Mouse (Mus musculus) embryo, embryonic 10.5 days (tissue): ENCODE results near the gene Tex46.
A peak's percentile ranks its signal among the peaks of the same experiment; 100 is the strongest.

Source experiments
- DNase-seq: peaks from one replicate; pipeline ENCODE4 v3.0.0-alpha.2; 2015; ENCODE audit warnings: low spot score

Tex46 gene

GRCm38 (mm10) chr4:136631237-136631994, 21.2 kb downstream of the Tex46 start:
- no peak for DNase-seq

GRCm38 (mm10) chr4:136635995-136636394, 25.8 kb downstream of the Tex46 start:
- no peak for DNase-seq

GRCm38 (mm10) chr4:136636511-136636910, 26.3 kb downstream of the Tex46 start:
- DNase-seq, result no peak

DNA sequence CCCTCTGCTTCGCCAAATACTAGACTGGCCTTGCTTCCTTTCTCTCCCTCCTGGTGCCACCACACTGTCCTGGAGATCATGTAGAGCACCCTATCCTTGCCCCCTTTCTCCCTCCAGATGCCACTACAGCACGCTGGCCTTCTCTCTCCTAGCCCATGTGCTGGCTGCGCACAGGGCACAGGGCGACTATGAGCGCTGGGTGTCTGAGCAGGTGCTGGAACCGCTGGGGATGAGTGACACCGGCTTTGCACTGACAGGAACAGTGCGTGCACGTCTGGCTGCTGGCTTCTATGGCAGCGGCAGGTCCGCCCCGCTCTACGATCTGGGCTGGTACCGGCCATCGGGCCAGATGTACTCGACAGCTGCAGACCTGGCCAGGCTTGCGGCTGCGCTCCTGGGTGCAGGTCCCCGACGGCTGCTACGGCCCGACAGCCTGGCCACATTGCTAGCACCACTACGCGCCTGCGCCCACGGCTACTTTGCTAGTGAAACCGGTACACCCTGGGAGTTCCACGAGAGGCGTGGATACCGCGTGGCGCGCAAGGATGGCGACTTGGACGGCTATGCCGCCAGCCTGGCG, 26.8 kb downstream of the Tex46 start:
- DNase-seq, result no peak

GRCm38 (mm10) chr4:136637563-136638229, 27.5 kb downstream of the Tex46 start:
- DNase-seq, result peak; percentile 57

DNA sequence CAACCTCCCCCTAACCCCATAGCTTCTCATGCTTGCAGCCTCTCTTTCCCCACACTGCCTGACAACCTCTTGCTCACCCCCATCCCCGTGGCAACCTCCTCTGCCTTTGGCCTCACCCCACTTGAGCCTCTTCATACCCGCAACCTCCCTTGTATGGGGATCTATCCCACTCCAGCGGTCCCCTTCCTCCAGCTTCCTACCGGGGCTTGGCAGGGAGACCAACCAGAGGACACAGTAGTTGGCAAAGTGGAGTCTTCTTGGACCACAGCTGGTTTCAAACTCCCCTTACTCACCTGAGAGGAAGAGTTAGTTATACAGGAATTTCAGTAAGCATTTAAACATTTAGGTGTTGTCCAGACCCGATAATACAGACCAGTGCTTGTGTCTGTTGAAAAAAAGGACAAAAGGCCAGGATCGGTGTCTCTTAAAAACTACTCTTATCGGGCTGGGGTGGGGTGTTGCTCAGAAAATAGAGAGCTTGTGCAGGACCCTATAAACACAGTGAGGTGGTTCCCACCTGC, 28.1 kb downstream of the Tex46 start:
- peak; percentile 25 for DNase-seq

DNA sequence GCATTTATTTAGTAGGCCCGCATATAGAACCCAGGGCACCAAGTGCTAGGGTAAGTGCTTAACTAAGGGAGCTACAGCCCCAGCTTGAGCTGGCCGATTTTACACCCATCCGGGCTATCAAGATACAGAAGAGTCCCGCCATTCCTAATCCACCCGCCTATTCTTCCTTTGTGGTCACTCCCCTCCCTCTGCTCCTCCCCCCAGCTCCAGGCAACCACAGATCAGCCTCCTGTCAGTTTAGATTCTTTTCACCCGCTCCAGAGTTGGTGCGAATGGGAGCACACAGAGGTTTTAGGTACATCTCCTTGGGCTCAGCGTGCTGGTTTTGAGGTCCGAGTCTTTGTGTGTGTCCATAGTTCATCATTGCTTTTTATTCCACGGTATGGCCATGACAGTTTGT, 28.7 kb downstream of the Tex46 start:
- peak; percentile 82 for DNase-seq

GRCm38 (mm10) chr4:136648922-136649479, 38.8 kb downstream of the Tex46 start:
- DNase-seq, result peak; percentile 84

GRCm38 (mm10) chr4:136649480-136650196, 39.4 kb downstream of the Tex46 start:
- no peak for DNase-seq

- no peak for DNase-seq
Measured at GRCm38 (mm10) chr4:136650261-136650660, 40.0 kb downstream of the Tex46 start.

- peak; percentile 74 for DNase-seq
Measured at GRCm38 (mm10) chr4:136651357-136651811, 41.1 kb downstream of the Tex46 start.

DNA sequence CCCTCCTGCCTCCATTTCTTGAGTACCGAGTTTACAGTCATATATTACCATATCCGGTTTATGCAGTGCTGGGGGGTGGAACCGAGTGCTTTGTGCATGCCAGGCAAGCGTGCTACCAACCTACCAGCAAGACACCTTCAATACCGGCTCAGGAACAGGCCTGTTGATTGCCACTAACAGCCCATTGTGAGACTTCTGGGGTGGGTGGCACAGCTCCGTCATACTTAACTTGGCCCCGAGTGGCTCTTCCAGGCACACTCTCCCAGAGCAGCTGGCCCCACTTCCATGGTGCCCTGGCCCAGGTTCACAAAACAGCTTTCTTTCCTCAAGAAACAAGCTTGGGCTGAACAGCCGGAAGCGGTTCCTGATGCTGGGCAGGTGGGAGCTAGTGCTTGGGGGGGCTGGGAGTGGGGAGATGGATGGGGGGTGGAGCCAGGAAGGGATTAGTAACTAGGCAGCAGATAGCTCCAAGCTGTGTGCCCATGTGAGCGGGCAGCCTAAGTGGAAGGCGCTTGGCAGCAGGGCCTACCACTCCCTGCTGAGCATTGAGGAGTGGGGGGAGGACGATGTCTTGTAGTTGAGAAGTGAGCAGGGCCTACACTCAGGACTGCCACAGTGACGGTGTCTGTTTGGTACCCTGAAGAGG, 41.8 kb downstream of the Tex46 start:
- DNase-seq, result no peak

DNA sequence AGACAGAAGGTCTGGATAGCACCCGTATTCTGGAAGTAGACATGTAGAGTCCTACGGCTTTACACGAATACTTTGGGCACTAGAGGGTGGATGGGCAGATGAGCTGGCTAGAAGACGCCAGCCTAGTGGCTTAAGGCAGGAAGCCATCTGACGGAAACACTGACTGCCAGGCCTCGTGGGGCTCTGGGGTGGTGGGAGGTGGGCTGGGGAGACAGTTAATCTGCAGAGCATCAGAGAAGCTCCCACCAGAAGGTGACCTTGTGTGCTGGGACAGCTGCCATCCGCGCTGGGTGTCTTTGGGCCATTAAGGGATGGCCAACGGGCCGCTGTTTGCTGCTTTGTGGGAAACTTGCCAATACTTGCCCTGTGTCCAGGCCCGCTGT, 42.3 kb downstream of the Tex46 start:
- no peak for DNase-seq

- no peak for DNase-seq
Measured at GRCm38 (mm10) chr4:136653019-136653418, 42.8 kb downstream of the Tex46 start.

DNA sequence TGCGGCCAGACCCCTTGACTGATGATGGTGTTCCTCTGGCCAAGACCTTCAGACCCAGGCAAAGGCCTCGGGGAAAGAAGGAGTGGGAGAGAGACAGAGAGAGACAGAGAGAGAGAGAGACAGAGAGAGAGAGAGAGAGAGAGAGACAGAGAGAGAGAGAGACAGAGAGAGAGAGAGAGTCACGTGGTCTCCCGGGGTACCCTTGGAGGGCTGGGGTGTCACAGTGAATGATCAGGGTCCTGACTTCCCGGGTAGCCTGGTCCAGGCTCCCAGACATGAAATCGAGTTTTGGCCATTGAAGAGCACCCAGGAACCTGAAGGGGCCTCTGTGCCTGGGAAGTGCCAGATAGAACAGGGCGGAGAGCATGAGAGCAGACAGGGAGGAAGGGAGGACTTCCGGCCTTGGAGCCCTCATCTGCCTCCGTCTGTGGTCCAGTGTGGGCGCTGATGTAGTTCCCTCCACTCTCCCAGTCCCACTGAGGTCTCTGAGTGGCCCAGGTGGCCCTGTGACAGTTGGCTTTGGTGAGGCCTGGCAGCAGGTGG, 43.5 kb downstream of the Tex46 start:
- no peak for DNase-seq

DNA sequence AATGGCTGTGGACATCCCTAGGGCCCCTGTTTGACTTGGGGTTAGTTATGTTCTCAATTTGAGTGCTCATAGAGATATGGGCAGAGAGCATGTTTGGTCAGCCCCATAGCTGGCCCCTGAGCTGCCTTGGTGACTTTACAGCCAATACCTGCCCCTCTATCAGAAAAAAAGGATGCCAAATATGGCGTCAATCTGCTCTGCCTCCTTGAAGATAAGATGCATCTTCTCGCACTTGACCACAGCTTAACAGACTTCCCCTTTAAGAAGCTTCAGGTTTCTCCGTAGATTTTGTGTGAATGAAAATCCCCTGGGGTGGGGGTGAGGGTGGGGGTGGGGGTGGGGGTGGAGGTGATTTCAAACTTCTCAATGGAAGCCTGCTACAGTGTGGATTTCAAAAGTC, 47.7 kb downstream of the Tex46 start:
- no peak for DNase-seq
